Mouse (Mus musculus): Measurements from ENCODE around the gene Fhit. TPM values are rescaled to one million over a fixed set of nuclear protein-coding genes. Genes with fewer than 3 reads are reported as not detected.

Gene Fhit
- polyA plus RNA-seq, 1 experiment from 2014 or later, result 7.8 TPM

DNA sequence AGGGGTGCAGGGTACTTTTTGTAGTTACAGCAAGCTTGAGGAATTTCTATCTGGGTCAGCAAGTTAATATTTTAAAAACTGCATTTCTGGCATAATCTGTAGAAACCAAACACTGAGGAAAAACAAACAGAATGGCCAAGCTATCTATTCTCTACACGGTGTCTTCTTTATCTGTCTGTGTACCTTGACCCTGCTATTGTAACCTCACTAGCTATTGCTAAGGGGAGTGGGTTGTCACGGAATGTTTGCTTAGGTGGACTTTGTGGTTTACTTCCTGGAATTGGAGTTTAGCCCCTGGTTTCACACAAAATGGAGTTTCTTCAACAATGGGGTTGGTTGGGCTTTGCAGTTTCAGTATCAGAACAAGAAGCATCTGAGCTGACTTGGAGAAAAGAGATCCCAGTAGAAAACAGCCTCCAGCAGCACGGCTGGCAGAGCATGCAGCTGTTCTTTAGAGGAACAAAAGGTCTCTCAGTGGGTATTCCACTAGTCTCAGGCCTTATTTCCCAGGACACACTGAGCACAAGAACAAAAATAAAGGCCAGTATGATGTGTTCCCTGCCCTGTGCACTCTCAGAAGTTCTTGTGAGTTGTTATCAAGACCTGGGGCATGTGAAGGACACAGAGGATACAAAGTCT, 1540.8 kb downstream of the Fhit start:
- ATAC-seq, result no peak
- Histone ChIP-seq H3K36me3 (no peaks in the 10 kb centered on the region), H3K4me2 (replicated peaks) (no peak overlapping the region), H3K4me1 (replicated peaks) (peaks cover 16% of the 10 kb centered on the region), H3K9ac (replicated peaks) (no peak overlapping the region), H3K27ac (no peak overlapping the region; the same call in 1 of the 2 replicates), H3K9me3 (no peaks in the 10 kb centered on the region), H3K27me3 (no peaks in the 10 kb centered on the region), H3K4me3 (replicated peaks) (no peak overlapping the region)
- WGBS, result 12% methylated on average over 3 of the region's 3 CpGs

DNA sequence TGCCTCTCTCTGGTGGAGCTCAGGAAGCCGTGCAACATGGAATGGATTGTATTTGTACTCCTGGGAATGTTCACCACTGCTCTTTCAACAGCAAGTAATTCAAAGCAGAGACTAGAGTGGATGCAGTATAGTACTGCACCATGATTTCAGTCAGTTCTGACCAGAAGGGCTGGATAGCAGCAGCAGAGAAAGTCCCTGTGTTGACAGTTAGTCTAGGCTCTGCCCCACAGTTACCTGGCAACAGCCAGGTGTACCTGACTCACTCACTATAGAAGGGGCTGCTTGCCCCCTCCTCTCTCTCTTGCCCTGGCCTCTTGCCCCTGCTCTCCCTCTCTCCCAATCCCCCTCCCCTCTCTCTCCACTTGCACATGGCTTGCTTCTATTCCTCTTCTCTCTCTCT, 1542.0 kb downstream of the Fhit start:
- 69% methylated on average over 1 of the region's 1 CpGs for WGBS
- H3K4me3 ChIP-seq (replicated peaks), result no peak overlapping the region
- H3K27ac ChIP-seq, result no peak overlapping the region
- H3K36me3 ChIP-seq, result no peaks in the 10 kb centered on the region
- no peaks in the 10 kb centered on the region for H3K27me3 ChIP-seq
- no peak overlapping the region for H3K9ac ChIP-seq (replicated peaks)
- H3K4me2 ChIP-seq (replicated peaks), result no peak overlapping the region
- H3K9me3 ChIP-seq, result no peaks in the 10 kb centered on the region
- ATAC-seq, result peak; percentile 53
- peaks cover 16% of the 10 kb centered on the region for H3K4me1 ChIP-seq (replicated peaks)

DNA sequence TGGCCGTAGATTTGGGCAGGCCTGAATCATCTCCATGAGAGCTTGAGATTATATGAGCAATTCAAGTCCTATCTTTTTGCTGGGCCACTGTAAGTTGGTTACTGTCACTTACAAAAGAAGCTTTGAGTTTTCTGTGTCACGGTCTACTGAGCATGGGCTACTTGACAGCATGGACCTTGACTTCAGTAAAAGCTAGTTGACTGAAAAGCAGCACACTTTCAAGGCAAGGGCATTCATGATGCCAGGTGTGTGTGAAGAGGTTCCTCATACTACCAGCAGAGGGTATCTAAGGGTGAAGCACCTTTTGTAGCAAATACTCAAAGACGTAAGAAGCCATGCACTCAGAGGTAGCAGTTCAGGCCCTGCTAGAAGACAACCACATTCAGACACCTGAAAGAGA, 1548.7 kb downstream of the Fhit start:
- Histone ChIP-seq H3K4me2 (replicated peaks) (no peak overlapping the region), H3K27ac (no peak overlapping the region), H3K27me3 (no peaks in the 10 kb centered on the region), H3K4me1 (replicated peaks) (0 out of 2 replicates have a peak, but pooled peaks cover 1% of the 10 kb centered on the region), H3K9ac (replicated peaks) (no peak overlapping the region), H3K4me3 (replicated peaks) (no peak overlapping the region), H3K36me3 (no peaks in the 10 kb centered on the region), H3K9me3 (no peaks in the 10 kb centered on the region)
- ATAC-seq, result no peak
- WGBS, result 93% methylated on average over 3 of the region's 3 CpGs

DNA sequence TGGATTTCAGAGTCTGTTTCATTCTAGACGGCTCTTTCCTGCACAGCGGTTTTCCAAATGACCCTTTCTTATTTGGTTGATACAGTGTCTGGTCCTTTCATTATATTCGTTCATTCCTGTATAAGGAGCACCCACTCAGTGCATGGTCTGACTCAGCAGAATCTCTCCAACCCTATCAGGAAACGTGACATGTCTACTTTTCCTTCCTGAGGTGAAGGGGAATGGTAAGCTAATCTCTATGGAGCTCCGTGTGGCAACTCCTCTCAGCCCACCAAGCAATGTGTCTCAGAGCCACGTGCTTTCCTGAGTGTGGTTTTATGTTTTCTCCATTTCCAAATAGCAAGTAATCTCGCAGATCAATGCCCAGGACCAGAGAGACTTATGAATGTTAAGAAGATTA, 1552.7 kb downstream of the Fhit start:
- 77% methylated on average over 7 of the region's 7 CpGs for WGBS

DNA sequence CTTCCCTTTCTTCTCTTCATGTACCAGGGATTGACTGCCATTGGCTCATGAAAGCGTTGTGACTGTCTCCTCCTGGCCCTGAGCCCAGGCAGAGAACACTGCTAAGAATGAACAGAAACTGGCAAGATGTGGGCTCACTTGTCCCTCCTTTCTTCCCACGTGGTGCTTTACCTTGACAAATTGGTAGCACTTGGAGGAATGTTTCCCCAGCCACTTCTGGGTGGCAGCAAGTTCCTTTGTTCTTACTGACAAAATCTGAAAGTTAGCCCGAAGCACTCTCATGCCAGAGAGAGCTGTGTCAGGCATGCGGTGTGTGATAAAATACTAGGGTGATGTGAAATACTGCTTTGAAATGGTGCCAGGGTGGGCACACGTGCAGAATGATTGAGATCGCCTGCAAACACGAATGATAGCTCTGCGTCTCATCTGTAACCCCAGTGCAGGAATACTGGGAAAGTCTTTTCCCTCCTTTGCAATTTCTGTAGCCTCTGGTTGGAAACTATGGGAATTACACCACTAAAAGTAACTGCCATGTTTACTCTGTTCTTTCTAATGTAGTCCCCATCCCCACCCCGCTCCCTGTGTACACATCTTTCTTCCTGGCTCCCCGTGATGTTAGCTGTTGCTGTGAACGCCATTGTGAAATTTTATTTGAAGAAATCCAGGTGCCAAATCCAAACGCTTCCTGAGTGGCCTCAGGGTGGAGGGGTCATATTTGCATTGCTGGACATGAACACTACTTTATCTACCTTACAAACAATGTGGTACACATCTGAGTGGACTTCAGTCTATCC, 1555.1 kb downstream of the Fhit start:
- H3K27me3 ChIP-seq, result peaks cover 2% of the 10 kb centered on the region; the same call in 1 of the 2 replicates
- no peak overlapping the region for H3K27ac ChIP-seq
- no peaks in the 10 kb centered on the region for H3K9me3 ChIP-seq
- H3K4me1 ChIP-seq (replicated peaks), result no peaks in the 10 kb centered on the region
- H3K4me2 ChIP-seq (replicated peaks), result no peak overlapping the region
- no peak overlapping the region for H3K4me3 ChIP-seq (replicated peaks)
- no peak for ATAC-seq
- WGBS, result 79% methylated on average over 12 of the region's 12 CpGs
- H3K36me3 ChIP-seq, result no peaks in the 10 kb centered on the region
- no peak overlapping the region for H3K9ac ChIP-seq (replicated peaks)

More for the DNA sequence above, 1552.7 kb downstream of the Fhit start:
- Histone ChIP-seq H3K4me2 (replicated peaks) (no peak overlapping the region), H3K4me1 (replicated peaks) (no peaks in the 10 kb centered on the region), H3K9me3 (no peaks in the 10 kb centered on the region), H3K36me3 (no peaks in the 10 kb centered on the region), H3K27ac (no peak overlapping the region), H3K9ac (replicated peaks) (no peak overlapping the region), H3K27me3 (no peaks in the 10 kb centered on the region), H3K4me3 (replicated peaks) (no peak overlapping the region)
- no peak for ATAC-seq

DNA sequence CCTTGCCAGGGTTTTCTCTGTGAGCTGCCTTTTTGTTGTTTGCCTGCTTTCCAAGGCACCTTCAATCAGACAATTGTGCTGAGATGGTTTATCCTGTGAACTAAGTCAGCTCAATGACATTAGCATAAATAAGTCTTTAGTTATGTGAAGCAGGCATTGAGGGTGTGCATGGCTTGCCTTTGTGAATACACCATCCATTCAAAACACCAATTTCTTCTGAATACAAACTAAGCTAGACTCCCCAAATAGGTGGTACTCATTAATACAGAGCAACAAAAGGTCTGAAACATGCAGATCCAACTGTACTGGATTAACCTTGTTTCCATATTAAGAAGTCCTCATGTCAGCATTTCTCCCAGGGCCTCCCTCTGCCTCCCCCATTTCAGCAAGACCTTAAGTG, 1561.6 kb downstream of the Fhit start:
- Histone ChIP-seq H3K27me3 (peaks cover 2% of the 10 kb centered on the region), H3K4me1 (replicated peaks) (peaks cover 7% of the 10 kb centered on the region), H3K4me2 (replicated peaks) (no peak overlapping the region), H3K27ac (no peak overlapping the region), H3K9me3 (no peaks in the 10 kb centered on the region), H3K9ac (replicated peaks) (no peak overlapping the region), H3K4me3 (replicated peaks) (no peak overlapping the region), H3K36me3 (no peaks in the 10 kb centered on the region)
- no peak for ATAC-seq

DNA sequence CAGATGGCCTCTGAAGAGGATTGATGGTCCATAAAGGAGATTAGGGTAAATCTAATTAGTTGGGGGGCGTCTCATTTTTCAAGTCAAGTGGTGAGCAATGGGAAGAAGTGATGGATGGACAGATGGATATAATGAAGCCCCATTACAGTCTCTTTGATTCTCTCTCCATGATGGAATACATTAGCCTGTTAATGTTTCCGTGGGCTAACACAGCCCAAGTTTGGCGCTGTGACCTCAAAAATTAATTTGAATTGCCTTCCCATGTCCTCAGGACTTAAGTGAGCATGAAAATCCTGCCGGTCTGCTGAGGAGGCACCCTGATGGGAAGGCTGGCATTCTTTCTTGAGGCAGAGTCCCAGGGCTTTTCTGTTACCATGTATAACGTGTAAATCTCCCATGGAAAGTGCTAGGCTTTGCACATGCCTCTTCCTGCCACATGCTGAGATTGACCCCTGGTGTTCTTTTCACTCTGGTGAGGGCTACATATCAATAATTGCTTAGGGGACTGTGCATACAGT, 1564.3 kb downstream of the Fhit start:
- 3% methylated on average over 5 of the region's 5 CpGs for WGBS
- peak; percentile 88 for ATAC-seq
- Histone ChIP-seq H3K27me3 (no peaks in the 10 kb centered on the region; the same call in none of the 2 replicates), H3K9me3 (no peaks in the 10 kb centered on the region), H3K4me1 (replicated peaks) (peaks cover 7% of the 10 kb centered on the region), H3K4me2 (replicated peaks) (no peak overlapping the region), H3K9ac (replicated peaks) (no peak overlapping the region), H3K4me3 (replicated peaks) (no peak overlapping the region), H3K27ac (no peak overlapping the region), H3K36me3 (no peaks in the 10 kb centered on the region)

DNA sequence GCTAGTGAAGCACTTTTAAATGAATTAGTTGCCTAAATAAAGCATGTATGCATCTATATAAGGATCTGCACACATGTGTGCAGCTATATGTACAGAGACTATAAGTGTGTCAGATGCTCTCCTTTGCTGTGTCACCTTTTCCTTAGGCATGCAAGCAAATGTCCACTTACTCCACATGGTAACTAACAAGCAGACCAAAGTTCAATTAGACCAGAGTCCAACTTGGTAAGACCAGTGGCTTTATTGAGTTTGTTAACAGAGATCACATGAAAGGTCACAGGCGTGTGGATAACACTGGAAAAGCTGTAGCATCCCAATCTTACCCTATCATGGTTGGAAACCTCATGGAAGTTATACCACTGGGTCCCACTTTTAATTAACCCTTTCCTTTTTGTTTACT, 1572.7 kb downstream of the Fhit start:
- Histone ChIP-seq H3K4me2 (replicated peaks) (no peak overlapping the region), H3K9me3 (no peaks in the 10 kb centered on the region), H3K4me1 (replicated peaks) (no peaks in the 10 kb centered on the region), H3K4me3 (replicated peaks) (no peak overlapping the region), H3K9ac (replicated peaks) (no peak overlapping the region), H3K27me3 (no peaks in the 10 kb centered on the region), H3K36me3 (no peaks in the 10 kb centered on the region), H3K27ac (no peak overlapping the region)
- WGBS, result 76% methylated on average over 1 of the region's 1 CpGs
- no peak for ATAC-seq

DNA sequence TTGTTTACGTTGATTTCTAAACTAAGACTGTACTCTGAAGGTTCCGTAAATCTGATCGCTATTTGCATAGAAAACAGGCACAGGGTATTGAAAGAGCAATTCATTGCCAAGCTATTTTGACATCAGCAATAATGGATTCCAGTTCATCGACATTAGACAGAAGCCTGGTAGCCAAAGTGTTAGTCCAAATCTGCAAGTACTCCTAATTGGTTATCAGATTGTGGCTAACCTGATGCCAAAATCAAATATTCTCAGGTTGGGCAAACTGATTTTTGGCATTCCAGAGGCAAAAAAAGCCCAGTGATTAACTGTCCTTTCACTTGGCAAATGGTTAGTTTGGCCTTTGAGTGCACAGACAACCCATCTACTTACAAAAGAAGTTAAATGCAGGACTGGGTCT, 1573.9 kb downstream of the Fhit start:
- Histone ChIP-seq H3K4me2 (replicated peaks) (no peak overlapping the region), H3K4me3 (replicated peaks) (no peak overlapping the region), H3K9ac (replicated peaks) (no peak overlapping the region), H3K27ac (no peak overlapping the region), H3K9me3 (no peaks in the 10 kb centered on the region), H3K27me3 (no peaks in the 10 kb centered on the region), H3K36me3 (no peaks in the 10 kb centered on the region), H3K4me1 (replicated peaks) (no peaks in the 10 kb centered on the region)
- whole genome bisulfite sequencing, result 91% methylated on average over 4 of the region's 4 CpGs
- no peak for ATAC-seq

DNA sequence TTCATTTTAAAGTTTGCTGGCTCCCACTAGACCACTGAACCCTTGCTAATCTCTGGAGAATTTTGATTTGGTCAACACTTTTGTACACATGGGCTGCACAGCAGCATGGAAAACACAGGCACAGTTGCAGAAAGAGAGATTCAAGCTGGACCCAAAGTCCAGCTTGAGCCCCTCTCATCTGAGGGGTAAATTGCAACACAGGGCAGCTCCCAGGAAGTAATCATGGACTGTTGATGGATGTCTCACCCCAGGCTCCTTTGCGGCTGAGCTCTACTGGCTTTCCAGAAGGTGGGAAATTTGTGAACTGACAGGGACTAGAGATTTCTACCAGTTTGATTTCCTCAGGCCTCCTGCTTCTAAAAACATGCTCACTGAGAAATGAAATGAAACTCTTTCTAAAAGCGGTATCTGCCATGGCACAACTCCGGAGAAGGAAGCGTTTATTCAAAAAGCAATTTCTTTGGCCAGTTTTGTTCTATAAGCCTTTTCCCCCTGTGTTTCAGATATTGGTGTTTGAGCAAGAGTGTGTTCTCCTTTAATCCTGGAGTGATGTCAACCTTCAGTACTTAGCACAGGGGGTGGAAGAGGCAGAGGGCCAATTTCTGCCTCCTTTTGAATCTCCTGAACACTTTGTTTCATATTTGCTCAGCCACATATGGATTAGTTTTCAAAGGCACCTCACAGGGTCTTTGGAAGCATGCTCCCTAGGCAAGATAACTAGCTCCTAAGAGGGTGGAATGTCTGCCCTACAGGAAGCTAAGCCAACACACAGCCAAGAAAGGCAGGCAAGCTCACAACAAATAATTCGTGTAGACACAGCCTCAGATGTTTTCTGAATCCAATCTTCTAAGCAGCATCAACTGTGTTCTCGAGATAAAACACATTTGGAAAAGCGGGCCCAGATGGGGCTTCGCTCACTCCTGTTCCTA, 1578.3 kb downstream of the Fhit start:
- Histone ChIP-seq H3K36me3 (no peaks in the 10 kb centered on the region), H3K4me2 (replicated peaks) (no peak overlapping the region), H3K27me3 (no peaks in the 10 kb centered on the region), H3K4me3 (replicated peaks) (no peak overlapping the region), H3K9ac (replicated peaks) (no peak overlapping the region), H3K9me3 (no peaks in the 10 kb centered on the region), H3K4me1 (replicated peaks) (no peaks in the 10 kb centered on the region), H3K27ac (no peak overlapping the region)
- WGBS, result 78% methylated on average over 8 of the region's 8 CpGs
- ATAC-seq, result no peak

DNA sequence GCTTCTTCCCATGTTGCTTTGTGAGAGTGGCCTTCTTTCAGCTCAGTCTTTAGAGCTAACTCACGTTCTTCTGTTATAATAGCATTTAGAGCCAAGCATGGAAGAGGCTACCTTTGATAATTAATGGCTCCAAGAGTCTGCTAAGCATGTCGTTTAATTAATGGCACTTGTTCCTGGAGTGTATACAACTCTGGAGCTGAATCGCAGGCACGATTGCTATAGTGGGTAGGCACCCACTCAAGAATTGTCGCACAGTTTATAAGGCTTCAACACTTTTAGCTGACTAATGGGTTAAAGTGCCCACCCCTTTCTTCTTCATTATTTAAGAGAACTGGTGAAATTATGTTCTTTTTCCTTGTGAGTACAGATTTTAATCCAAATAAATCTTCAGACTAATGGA, 1605.5 kb downstream of the Fhit start:
- H3K27me3 ChIP-seq, result no peaks in the 10 kb centered on the region
- no peak for ATAC-seq
- WGBS, result 72% methylated on average over 5 of the region's 5 CpGs
- no peaks in the 10 kb centered on the region for H3K36me3 ChIP-seq
- no peak overlapping the region for H3K27ac ChIP-seq
- no peaks in the 10 kb centered on the region for H3K4me1 ChIP-seq (replicated peaks)
- H3K9ac ChIP-seq (replicated peaks), result no peak overlapping the region
- no peak overlapping the region for H3K4me2 ChIP-seq (replicated peaks)
- no peaks in the 10 kb centered on the region for H3K9me3 ChIP-seq
- no peak overlapping the region for H3K4me3 ChIP-seq (replicated peaks)

DNA sequence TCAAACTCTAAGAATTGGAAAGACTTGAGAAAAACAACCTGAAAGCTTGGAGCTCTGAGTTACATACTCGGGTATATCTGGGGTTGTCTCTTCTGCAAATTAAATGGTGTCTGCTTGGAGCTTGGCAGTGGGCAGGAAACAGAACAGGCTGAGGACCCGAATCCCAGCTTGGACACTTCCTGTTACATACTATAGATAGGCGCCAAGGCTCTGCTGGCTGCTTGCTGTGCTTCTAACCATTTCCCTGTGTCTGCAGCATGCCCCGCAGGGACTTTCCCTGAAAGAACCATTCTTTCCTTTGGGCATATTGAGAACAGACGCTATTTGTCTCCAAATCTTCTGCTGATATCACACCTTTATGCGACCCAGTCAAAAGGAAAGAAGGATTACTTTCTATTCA, 1606.0 kb downstream of the Fhit start:
- 68% methylated on average over 6 of the region's 6 CpGs for WGBS
- no peak overlapping the region for H3K9ac ChIP-seq (replicated peaks)
- no peaks in the 10 kb centered on the region for H3K4me1 ChIP-seq (replicated peaks)
- no peaks in the 10 kb centered on the region for H3K36me3 ChIP-seq
- H3K27me3 ChIP-seq, result no peaks in the 10 kb centered on the region
- no peak overlapping the region for H3K27ac ChIP-seq
- no peaks in the 10 kb centered on the region for H3K9me3 ChIP-seq
- no peak for ATAC-seq
- H3K4me3 ChIP-seq (replicated peaks), result no peak overlapping the region
- no peak overlapping the region for H3K4me2 ChIP-seq (replicated peaks)

All from midbrain, embryonic 13.5 days (tissue).